Mouse (Mus musculus) intestine, postnatal 0 days (tissue): Measurements from ENCODE around the gene Syt7. TPM values are rescaled to one million over a fixed set of nuclear protein-coding genes. Genes with fewer than 3 reads are reported as not detected.

Experiments used
- ATAC-seq: fragments of 200-750 bp; cut with Nextera tagmentation; 2 replicates; pipeline ENCODE4 v1.8.0; 2017; ENCODE audit warnings: mild to moderate bottlenecking, moderate TSS enrichment, moderate library complexity
- H3K27ac ChIP-seq: fragments of 300-500 bp; sonication (generic); 2 replicates; pipeline ENCODE4 v1.5.1; 2014; ENCODE audit warnings: mild to moderate bottlenecking, low read depth, low read length, moderate library complexity
- H3K27me3 ChIP-seq: fragments of 300-500 bp; sonication (generic); replicated peaks from 2 replicates; pipeline ENCODE4 v1.6.1; 2014; ENCODE audit warnings: low read length, mixed read lengths; ENCODE audit not compliant: control insufficient read depth, insufficient read depth
- H3K36me3 ChIP-seq: fragments of 300-500 bp; sonication (generic); 2 replicates; pipeline ENCODE4 v1.6.1; 2014; ENCODE audit warnings: mild to moderate bottlenecking, moderate library complexity; ENCODE audit not compliant: control insufficient read depth, insufficient read depth
- H3K4me1 ChIP-seq: fragments of 300-500 bp; sonication (generic); replicated peaks from 2 replicates; pipeline ENCODE4 v1.6.1; 2014; ENCODE audit warnings: antibody characterized with exemption, low read length, mixed read lengths; ENCODE audit not compliant: control insufficient read depth, insufficient read depth
- H3K4me2 ChIP-seq: fragments of 300-500 bp; sonication (generic); replicated peaks from 2 replicates; pipeline ENCODE4 v1.6.1; 2014; ENCODE audit warnings: low read depth, mild to moderate bottlenecking, moderate library complexity
- H3K4me3 ChIP-seq: fragments of 300-500 bp; sonication (generic); 2 replicates; pipeline ENCODE4 v1.5.1; 2014; ENCODE audit warnings: low read depth, low read length
- H3K9ac ChIP-seq: fragments of 300-500 bp; sonication (generic); 2 replicates; pipeline ENCODE4 v1.6.1; 2014; ENCODE audit warnings: mild to moderate bottlenecking, low read depth, low read length
- H3K9me3 ChIP-seq: fragments of 300-500 bp; sonication (generic); 2 replicates; pipeline ENCODE4 v1.6.1; 2016; ENCODE audit warnings: mixed run types; ENCODE audit not compliant: control insufficient read depth
- CTCF ChIP-seq: sonication (generic); IDR thresholded peaks from 2 replicates; pipeline ENCODE4 v1.5.1; 2016; ENCODE audit warnings: low read depth, mild to moderate bottlenecking, control low read depth, antibody characterized with exemption, moderate library complexity
- WGBS: fragments of 180-500 bp; shearing (Covaris S2); extraction: QIAGEN DNeasy Blood & Tissue Kit; methylation state at CpG from one replicate; pipeline ENCODE4 v1.1.7; 2014; 5-methylcytosine and 5-hydroxymethylcytosine counted together
- polyA plus RNA-seq: library from polyadenylated mRNA; unstranded; fragments of >200 nt; fragmentation: Nextera tagmentation; extraction: Ambion mirVana; gene quantifications from 2 replicates; pipeline ENCODE4 v1.2.1, GENCODE M21; 2015

Syt7 gene
- polyA plus RNA-seq, 1 experiment from 2014 or later = 1.9 TPM

- no peak overlapping the region for H3K9ac ChIP-seq
- no peak for ATAC-seq
- H3K36me3 ChIP-seq = no peaks in the 10 kb centered on the region
- no peaks in the 10 kb centered on the region for H3K4me1 ChIP-seq
- 63% methylated on average over 6 of the region's 6 CpGs for WGBS
- no peaks in the 10 kb centered on the region for H3K27me3 ChIP-seq
- H3K9me3 ChIP-seq = no peaks in the 10 kb centered on the region
- no peak overlapping the region for H3K27ac ChIP-seq
- no peak for TF ChIP-seq CTCF
- H3K4me2 ChIP-seq = no peak overlapping the region
- H3K4me3 ChIP-seq = no peak overlapping the region
Measured at GRCm38 (mm10) chr19:10362473-10363129, 26.3 kb upstream of the Syt7 start.

DNA sequence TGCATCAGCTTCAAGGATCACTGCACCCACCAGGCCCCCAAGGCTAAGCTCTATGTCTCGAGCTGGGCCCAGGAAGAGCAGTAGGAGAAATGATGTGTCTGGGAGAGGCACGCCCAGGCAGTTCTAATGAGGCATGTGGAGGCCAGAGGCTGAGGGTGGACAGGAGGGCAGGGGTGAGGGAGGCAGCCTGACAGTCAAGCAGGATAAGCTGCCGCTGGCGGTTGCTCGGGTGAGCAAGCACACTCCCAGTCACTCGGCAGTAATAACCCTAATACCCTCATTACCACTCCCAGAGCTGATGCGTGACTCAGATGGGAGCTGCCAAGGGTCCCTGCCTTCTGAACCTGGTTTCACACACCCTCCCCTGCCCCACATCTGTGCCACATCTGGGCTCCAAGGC lies 25.0 kb upstream of the Syt7 start:
- Histone ChIP-seq H3K9ac (no peak overlapping the region), H3K4me3 (no peak overlapping the region), H3K36me3 (no peaks in the 10 kb centered on the region), H3K4me2 (no peak overlapping the region), H3K27ac (no peak overlapping the region), H3K9me3 (no peaks in the 10 kb centered on the region), H3K27me3 (no peaks in the 10 kb centered on the region), H3K4me1 (no peaks in the 10 kb centered on the region)
- 12% methylated on average over 7 of the region's 7 CpGs for WGBS
- TF ChIP-seq CTCF = no peak
- ATAC-seq = no peak

DNA sequence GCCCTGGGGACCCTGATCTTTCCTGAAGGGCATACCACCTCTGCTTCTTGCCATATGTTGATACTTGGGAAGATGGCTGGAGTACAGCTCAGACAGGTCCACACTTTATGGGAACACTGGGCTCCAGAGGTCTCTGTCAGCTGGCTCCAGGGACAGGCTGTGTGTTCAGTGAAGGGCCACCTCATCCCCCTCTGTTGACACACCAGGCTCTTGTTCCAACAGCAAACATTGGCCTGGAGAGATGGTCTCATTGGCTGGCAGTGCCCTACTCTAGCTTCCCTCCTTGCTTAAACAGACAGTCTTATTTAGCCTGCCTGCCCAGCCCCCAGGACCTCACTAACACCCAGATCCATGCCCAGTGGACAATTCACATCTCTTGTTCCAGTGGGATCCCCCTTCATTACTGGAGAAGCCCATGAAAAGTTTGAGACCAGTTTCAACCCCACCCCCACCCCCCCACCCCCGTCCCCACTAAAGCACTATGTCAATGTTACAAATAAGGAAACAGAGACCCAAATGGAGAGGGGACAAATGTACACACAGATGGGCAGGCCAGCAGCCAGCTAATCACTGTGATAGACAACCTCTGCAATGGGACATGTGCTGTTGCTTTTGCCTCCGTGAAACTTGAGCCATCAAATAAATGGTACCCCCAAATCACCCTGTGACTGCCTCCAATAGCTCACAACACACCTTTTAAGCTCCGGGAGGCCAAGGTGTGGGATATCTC lies 22.6 kb upstream of the Syt7 start:
- TF ChIP-seq CTCF = no peak
- no peak overlapping the region for H3K4me3 ChIP-seq
- H3K27me3 ChIP-seq = no peaks in the 10 kb centered on the region
- 36% methylated on average over 3 of the region's 3 CpGs for WGBS
- H3K36me3 ChIP-seq = no peaks in the 10 kb centered on the region
- ATAC-seq = no peak
- H3K9ac ChIP-seq = no peak overlapping the region
- no peaks in the 10 kb centered on the region for H3K4me1 ChIP-seq
- no peak overlapping the region for H3K27ac ChIP-seq
- no peaks in the 10 kb centered on the region for H3K9me3 ChIP-seq
- H3K4me2 ChIP-seq = no peak overlapping the region

- ATAC-seq = no peak
- H3K27me3 ChIP-seq = no peaks in the 10 kb centered on the region
- 91% methylated on average over 7 of the region's 7 CpGs for WGBS
- TF ChIP-seq CTCF = no peak
- H3K9me3 ChIP-seq = no peaks in the 10 kb centered on the region
- no peak overlapping the region for H3K4me2 ChIP-seq
- no peak overlapping the region for H3K27ac ChIP-seq
- no peaks in the 10 kb centered on the region for H3K4me1 ChIP-seq
- no peak overlapping the region for H3K4me3 ChIP-seq
- H3K36me3 ChIP-seq = no peaks in the 10 kb centered on the region
- H3K9ac ChIP-seq = no peak overlapping the region
Measured at GRCm38 (mm10) chr19:10367802-10368201, 21.1 kb upstream of the Syt7 start.

GRCm38 (mm10) chr19:10369936-10370335 lies 19.0 kb upstream of the Syt7 start:
- Histone ChIP-seq H3K27me3 (no peaks in the 10 kb centered on the region), H3K4me3 (no peak overlapping the region), H3K9me3 (no peaks in the 10 kb centered on the region), H3K27ac (no peak overlapping the region), H3K4me2 (no peak overlapping the region), H3K9ac (no peak overlapping the region), H3K36me3 (no peaks in the 10 kb centered on the region), H3K4me1 (no peaks in the 10 kb centered on the region)
- TF ChIP-seq CTCF = no peak
- ATAC-seq = no peak
- 53% methylated on average over 4 of the region's 4 CpGs for WGBS

DNA sequence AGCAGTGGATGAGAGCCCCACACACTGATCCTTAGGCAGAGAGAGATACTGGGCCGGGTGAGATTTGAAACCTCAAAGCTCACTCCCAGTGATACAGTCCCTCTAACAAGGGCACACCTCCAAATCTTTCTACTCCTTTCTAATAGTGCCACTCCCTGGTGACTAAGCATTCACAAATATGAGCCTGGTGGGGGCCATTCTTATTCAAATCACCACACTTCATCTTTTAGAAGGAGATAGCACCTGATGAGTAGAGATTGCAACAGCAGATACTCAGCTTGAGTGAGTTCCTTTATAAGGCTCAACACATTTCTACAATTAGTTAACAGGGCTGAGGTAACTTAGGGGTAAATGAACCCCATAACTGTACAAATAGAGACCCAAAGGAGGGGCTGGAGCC lies 15.7 kb upstream of the Syt7 start:
- Histone ChIP-seq H3K27me3 (no peaks in the 10 kb centered on the region), H3K27ac (no peak overlapping the region), H3K36me3 (no peaks in the 10 kb centered on the region), H3K9me3 (no peaks in the 10 kb centered on the region), H3K9ac (no peak overlapping the region), H3K4me2 (no peak overlapping the region), H3K4me1 (no peaks in the 10 kb centered on the region), H3K4me3 (no peak overlapping the region)
- ATAC-seq = no peak
- WGBS = 68% methylated on average over 1 of the region's 1 CpGs
- no peak for TF ChIP-seq CTCF
